Mouse (Mus musculus): ENCODE data around the gene Vamp9.

Vamp9 gene

GRCm38 (mm10) chr5:99941776-99942502 lies 35.9 kb downstream of the Vamp9 start:
- no peak for DNase-seq (ENCODE audit: low spot score in 2 of 2)

DNA sequence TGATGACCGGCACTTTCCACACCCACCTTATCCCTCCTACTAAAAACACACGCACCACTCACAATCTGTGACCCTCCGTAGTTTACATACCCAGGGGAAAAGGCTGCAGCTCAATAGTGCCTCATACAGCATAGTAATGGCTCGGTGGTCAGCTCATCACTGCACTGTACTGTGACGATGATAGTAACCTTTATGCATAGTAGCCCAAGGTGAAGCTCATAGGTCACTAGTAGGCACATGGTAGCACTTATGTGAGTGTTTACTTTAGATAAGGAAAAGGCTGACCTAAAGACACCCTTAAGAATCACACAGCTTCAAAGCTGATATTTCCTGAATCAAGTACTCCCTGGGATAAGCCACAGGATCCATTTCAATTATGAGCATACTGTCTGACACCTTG lies 46.5 kb downstream of the Vamp9 start:
- no peak for DNase-seq (ENCODE audit: low spot score in 2 of 2)

DNA sequence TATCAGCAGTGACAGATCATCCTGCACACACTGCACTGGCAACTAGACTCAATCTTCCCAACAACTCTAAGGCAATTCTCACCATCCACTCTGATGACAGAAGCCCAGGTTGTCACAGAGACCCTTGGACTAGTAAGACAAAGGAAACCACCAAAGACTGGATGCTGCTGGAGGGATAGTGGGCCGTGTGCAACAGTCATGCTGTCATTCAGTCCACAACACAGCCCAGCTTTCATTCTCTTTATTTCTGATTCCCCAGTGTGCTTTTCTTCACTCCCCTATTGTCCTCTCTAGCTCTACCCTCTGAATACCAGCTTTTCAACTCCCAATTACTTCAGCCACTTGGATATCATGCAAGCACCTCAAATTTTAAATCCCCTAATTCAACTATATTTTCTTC lies 47.8 kb downstream of the Vamp9 start:
- no peak for DNase-seq (ENCODE audit: low spot score in 2 of 2)

GRCm38 (mm10) chr5:99958666-99959065 lies 52.6 kb downstream of the Vamp9 start:
- no peak for DNase-seq (ENCODE audit: low spot score in 2 of 2)

DNA sequence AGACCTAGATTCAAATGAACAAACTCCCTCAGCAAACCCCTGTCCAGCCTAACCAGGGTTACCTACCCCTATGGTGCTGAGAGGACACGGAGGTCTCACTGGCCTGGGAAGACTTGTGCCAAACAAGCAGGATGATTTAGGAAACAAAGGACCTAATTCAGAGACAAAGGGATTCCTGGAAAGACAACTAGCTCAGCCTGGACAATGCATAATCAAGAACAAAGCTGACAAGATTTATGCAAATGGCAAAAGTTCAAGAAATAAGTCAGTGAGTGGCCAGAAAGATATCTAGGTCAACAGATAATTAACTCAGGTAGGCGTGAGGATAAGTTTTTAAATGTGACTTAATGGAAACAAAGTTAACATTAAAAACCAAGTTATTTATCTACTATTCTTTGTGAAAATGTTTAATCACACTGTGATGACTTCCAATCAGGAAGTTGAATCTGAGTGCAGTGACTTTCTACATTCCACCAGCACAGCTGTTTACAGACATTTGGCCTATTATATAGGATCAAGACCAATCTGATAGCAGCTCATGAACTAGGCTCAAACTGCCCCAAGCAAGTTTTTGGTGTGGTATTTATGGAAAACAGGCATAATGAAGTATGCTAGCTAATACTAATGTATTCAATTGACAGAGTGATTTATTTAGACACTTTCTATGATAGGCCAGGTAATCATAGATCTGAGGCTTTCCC lies 53.3 kb downstream of the Vamp9 start:
- DNase-seq (ENCODE audit: low spot score in 2 of 2) = no peak

DNA sequence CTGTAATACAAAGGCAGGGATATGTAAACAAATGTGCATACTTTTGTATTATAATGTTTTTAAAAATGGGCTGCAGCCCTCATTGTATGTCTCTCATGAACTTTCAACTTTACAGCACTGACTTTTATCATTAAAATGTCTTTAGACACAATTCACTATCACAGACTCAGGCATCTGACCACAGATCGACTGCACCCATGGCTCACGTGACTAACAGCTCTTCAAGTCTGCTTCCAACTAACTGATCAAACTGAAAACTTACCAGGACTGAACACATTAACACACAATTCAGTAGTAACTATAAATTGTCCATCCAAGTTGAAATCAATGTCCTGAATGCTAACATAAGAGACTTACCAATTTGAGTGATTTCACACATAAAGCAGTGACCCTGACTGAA lies 53.9 kb downstream of the Vamp9 start:
- no peak for DNase-seq (ENCODE audit: low spot score in 2 of 2)

GRCm38 (mm10) chr5:99973941-99974340 lies 67.9 kb downstream of the Vamp9 start:
- no peak for DNase-seq (ENCODE audit: low spot score in 2 of 2)

DNA sequence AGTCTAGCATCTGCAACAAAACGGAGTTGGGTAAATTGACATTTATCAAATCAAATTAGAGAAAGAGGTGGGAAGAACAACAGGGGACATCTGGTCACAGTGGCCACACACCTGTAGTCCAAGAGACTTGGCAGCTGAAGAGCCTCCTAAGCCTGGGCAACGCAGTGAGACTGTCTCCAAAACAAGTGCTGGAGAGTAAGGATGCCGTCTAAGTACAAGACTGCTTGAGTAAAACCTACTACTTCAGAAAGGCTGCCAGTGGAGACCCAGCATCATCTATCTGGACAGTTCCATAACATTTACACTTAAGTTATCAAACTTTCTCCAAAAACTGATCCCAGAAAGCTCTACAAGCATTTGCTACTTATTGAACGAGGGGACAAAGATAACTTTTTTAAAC lies 69.0 kb downstream of the Vamp9 start:
- no peak for DNase-seq (ENCODE audit: low spot score in 2 of 2)

DNA sequence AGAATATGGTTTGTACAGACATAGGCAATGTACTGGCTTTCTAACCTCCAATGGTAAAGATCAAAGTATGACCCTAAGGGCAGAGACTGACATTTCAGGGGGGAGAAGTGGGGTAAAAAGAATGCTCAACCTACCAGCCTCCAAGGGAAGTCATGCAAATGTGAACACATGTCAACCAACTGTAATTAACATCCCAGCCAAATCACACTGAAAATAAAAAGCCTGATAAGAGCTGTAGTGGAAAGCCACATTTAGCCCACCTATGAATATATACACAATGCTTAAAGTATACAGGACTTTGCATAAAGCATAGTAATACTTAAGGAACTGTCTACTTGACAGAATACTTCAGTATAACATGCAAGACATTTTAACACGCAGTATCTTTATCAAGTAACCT lies 69.7 kb downstream of the Vamp9 start:
- DNase-seq (ENCODE audit: low spot score in 2 of 2) = no peak

DNA sequence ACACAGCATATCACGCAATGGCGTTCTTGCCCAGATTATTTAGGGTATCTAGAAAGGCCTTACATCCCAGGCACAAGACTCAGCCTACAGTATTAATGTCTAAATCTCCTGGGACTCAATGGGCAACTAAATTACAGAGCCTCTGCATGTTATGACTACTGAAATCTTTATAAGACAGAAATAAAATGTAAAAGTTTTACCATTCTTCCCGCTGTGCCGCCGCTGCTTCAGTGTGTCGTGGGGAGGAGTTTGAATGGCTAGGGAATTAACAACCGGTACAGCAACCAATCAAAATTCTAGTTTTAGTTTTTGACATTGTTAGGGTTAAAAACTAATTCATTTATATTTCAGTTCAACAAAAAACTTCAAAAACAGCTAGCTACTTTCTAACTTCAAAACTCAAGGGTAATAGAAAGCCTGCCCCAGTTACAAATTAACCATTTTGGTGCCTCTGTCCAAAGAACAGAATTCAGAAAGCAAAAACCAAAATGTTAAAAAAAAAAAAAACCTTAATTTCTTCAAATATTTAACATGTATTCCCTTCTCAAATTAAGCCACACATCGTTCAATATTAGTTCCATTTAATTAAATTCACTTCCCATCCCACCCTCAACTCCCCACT lies 70.4 kb downstream of the Vamp9 start:
- no peak for DNase-seq (ENCODE audit: low spot score in 2 of 2)

DNA sequence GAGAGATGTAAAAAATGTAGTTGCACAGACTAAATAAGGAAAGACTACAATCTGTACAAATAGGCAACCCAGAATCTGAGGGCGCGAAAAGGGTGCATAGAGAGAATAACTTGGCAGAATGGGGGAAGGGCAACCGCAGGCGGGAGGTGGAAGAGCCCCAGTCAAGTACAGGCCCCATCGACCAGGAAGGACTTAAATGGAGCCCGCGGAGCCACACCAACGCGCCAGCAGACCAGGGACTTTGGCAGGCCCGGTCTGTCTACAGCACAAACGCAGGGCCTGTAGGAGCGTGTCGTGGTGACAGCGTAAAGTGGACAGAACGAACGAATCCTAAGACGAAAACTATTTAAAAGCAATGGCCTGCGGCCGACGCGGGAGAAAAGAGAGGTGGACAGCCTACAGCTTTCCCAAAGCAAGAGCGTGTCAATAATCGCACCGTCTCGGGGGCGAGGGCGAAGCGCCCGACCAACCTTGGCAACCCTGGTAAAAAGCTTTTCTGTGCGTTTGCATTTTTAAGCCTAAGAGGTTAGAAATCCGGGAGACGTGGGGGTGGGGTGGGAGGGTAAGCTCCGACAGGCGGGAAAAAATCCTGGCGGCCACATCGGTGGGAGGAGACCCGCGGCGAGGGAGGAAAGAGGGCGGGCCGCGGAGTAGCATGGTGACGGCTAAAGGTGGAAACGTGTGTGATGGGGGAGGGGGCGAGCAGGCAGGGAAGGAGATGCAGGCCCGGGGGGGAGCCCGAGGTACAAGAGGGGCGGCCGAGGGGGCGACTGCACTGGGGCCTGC lies 71.7 kb downstream of the Vamp9 start:
- peak; percentile 68 to 76 for DNase-seq (ENCODE audit: low spot score in 2 of 2)

DNA sequence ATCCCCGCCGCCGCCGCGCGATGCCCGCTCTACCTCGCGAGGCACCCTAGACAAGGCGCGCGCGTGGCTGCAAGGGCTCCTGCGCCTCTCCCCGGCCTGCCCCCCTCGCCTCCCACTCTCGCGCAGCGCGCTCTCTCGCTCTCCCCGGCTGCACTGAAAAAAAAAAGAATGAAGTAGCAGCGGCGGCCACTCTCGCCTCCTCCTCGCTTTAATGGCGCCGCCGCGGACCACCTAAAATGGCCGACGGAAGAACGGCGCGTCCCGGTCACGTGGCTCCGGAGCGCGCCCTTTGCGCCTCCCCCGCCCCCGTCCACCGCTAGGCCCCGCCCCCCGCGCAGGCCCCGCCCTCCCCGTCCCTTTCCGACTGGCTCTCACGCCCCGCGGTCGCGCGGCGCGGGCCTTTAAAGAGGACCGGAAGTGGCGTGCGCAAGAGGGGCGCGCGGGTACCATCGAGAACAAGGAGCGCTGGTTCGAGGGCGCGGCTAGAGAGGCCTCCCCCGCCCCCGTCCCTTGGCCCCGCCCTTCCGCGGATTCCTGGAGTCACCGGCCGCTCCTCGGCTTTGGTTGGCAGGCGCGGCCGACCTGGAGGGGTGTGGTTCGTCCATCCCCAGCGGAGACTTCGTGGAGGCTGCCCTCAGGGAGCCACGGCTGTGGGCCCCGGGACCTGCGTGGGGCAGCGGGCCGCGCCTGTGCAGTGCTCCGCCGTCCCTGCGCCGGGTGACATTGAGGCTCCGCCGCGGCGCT lies 72.8 kb downstream of the Vamp9 start, which contains the start of the genes Hnrnpd and 4930524J08Rik:
Gene Hnrnpd, minus strand, starts transcription at position 240 of the 744 bp plus-strand sequence.
Gene 4930524J08Rik, plus strand, starts transcription at position 363 of the 744 bp plus-strand sequence.
- DNase-seq (ENCODE audit: low spot score in 2 of 2) = peak; percentile 92 to 93

- no peak for DNase-seq (ENCODE audit: low spot score in 2 of 2)
Observed at GRCm38 (mm10) chr5:99983452-99984061, 77.5 kb downstream of the Vamp9 start.

- DNase-seq (ENCODE audit: low spot score in 2 of 2) = no peak
Observed at GRCm38 (mm10) chr5:99994166-99994565, 88.1 kb downstream of the Vamp9 start.

DNA sequence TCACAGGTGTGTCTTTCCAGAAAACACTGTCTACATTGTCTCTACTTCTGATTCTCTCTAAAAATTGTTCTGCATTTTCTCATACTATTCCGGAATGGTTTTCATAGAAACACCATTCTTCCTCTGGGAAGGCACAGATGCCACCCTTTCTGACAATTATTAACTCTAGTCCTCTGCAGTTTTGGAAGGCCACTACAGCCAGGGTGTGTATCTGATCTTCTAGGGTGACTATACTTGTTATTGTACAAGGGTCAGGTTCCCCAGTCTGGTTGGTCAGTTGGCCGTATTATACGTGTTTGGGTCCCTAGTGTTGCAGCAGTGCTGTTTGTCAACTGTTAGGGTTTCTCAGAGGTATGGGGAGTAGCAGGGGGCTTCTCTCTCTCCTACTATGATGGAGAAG lies 88.6 kb downstream of the Vamp9 start:
- no peak for DNase-seq (ENCODE audit: low spot score in 2 of 2)

DNA sequence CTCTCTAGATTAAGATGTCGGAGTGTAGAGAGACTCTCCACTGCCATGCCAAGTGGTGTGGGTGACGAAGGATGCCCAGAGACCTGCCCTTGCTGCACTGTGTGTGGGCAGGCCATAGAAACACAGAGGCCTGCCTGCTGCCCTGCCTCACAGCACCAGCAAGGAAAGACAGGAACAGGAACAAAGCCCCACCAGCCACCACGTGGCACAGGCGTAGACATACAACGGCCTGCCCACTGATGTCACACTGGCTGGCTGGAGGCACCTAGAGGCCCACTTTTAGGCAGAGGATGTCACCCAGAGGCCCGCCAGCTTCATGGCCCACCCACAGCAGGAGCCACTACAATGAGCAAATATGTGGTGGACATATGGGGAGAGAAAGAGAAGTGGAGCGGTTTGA lies 94.0 kb downstream of the Vamp9 start:
- DNase-seq (ENCODE audit: low spot score in 2 of 2) = no peak

GRCm38 (mm10) chr5:100000500-100000899 lies 94.4 kb downstream of the Vamp9 start:
- no peak for DNase-seq (ENCODE audit: low spot score in 2 of 2)

All from frontal cortex, postnatal 10 days (tissue).